Mouse (Mus musculus): ENCODE data around the gene Cd79a.

DNA sequence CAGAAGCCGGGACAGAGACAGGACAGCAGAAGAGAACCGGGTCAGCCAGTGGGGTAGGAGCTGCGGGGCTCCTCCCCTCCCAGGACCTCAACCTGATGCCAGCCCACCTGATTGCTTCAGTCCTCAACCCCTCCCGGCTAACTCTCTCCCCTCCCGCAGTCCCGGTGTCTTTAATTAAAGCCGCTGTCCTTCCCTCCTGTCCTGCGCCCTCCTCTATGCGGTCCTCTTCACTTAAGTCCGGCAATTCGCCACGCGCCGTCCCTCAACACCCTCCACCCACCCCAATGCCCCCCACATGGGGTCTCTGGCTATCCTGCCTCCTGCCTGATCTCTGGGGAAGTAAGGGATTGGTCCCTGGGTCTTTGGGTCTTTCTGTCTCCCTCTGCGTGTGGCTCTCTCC lies 34.5 kb downstream of the Cd79a start:
- no peak for TF ChIP-seq CTCF (IDR thresholded peaks at IDR 0.05; ENCODE audit: low read depth, low read length)
- no peak for TF ChIP-seq POLR2AphosphoS5 (IDR thresholded peaks at IDR 0.05; ENCODE audit: insufficient replicate concordance, low read depth, low read length)
- TF ChIP-seq GATA1 (IDR thresholded peaks at IDR 0.05; ENCODE audit: borderline replicate concordance, low read length): no peak
- TF ChIP-seq TAL1 (conservative IDR thresholded peaks at IDR 0.05; ENCODE audit: low read depth, low read length): no peak
- TF ChIP-seq GATA2 (IDR thresholded peaks at IDR 0.05; ENCODE audit: borderline replicate concordance, low read depth, low read length): no peak
